Mouse (Mus musculus): ENCODE results near the gene Acad11.

DNA sequence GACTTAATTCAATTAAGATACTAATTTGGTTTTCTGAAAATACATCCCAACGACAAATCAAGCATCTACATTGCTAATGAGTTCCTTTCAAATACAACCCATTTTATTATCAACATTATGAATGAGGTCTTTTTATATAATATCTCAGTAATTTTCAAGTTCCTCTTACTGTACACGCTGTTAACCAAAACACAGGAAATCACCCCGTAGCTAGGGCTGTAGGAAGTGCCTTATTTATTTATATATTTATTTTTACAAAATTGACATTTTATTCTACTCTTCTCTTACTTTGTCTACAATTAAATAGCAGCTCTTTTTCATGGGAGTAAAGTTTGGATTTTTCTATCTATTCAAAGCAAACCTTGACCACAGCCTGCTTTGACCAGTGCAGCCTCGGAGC, 23.4 kb upstream of the Acad11 start:
- no peak for TF ChIP-seq CTCF (IDR thresholded peaks at IDR 0.05; ENCODE audit: extremely low read depth, insufficient read depth, low read length)
- TF ChIP-seq POLR2A (IDR thresholded peaks at IDR 0.05; ENCODE audit: extremely low read depth, insufficient read depth, low read length) = no peak

All from cortical plate, adult 2 months (tissue).